Mouse (Mus musculus) embryo, embryonic 10.5 days (tissue): Measurements from ENCODE around the gene Rpl3.
A peak's percentile ranks its signal among the peaks of the same experiment; 100 is the strongest.

Experiments used
- DNase-seq: peaks from one replicate; pipeline ENCODE4 v3.0.0-alpha.2; 2015; ENCODE audit warnings: low spot score

Rpl3 gene

DNA sequence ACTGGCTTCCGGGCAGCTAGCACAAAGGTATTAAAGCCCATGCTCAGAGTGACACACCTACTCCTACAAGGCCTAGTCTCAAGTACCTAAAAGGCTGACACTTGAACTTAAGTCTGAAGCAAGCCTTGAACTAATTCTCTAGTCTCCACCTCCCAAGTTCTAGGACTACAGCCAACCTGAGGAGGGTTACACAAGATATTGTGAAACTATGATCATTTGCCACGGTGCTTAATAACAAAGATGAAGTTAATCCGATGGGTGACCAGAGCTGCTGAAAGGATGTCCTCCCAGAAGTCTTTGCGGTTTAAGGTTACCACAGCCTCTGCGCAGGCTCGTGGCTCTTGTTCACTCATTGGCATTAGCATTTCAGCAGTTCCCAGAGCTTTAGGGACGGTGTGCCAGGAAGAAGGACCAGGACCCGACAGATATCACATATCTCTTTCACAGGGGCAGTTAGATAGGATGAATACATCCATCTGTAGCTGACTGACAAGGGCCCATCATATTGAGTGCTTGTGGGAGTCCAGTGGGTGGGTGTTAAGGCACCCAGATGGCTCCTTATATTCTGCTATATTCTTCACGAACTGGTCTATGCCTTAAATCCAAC lies 4.2 kb downstream of the Rpl3 start:
- no peak for DNase-seq

GRCm38 (mm10) chr15:80083740-80084139 lies 7.9 kb downstream of the Rpl3 start:
- DNase-seq, result no peak

DNA sequence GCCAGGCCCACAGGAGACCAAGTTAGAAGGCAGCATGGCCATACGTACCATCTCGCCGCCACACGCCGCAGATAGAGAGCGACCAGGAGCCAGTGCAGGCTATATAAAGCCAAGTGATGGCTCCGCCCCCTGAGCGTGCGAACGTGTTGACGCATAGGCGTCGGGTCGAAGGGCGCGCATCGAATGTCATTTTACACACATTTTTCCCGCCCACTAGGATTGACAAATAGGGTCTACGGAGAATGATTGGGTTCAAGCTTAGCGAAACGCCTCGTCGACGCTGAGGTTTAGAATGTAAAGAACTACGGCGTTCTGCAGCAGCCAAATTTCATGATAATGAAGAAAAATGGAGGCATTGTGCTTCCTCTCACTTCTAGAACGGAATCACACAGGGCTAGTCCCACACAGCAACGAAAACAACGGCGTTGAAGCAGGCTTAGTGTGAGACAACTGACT lies 8.4 kb downstream of the Rpl3 start:
- DNase-seq, result peak; percentile 100

- DNase-seq, result peak; percentile 56
Measured at GRCm38 (mm10) chr15:80082661-80083275, 8.9 kb downstream of the Rpl3 start.

- no peak for DNase-seq
Measured at GRCm38 (mm10) chr15:80081801-80082546, 9.7 kb downstream of the Rpl3 start.

DNA sequence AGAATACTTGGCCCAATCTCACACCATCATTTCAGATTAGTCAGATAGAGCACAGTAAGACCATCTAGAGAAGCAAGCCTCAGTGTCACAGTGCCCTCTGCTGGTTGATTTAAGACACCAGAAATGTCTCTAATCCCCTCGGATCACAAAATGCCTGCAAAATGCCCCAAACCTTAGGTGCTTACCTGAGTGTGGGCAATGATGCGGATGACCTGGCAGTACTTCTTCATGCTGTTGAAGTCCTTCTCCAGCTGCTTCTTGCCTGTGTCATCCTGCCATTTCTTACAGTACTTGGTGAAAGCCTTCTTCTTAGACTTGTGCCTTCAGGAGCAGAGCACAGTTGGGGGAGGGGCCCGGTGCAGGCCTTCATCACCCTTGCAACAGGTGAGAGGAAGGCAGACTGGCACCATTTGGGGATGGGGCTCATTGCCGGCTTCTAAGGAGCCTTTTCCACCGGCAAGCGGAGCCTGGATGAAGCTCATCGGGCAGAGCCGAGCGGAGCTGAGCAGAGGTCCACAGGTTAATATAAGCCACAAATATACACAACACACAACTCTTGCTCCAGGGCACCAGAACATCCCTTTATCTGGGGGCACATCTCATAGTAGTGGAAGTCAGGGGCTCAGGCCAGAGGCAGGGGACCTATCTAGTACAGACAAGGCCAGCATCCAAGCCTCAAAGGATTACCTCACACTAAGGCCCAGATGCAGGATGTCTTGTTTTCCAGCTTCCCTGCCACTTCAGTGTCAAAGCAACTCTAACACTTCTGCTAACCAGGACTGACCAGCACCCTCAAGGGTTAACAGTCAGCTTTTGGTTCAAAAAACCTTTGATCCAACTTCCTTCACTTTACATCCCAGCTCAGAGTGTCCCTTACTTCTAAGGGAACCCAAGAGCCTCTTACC lies 10.7 kb downstream of the Rpl3 start:
- DNase-seq, result peak; percentile 78

GRCm38 (mm10) chr15:80079954-80080353 lies 11.7 kb downstream of the Rpl3 start:
- no peak for DNase-seq

GRCm38 (mm10) chr15:80079129-80079668 lies 12.5 kb downstream of the Rpl3 start:
- DNase-seq, result no peak

DNA sequence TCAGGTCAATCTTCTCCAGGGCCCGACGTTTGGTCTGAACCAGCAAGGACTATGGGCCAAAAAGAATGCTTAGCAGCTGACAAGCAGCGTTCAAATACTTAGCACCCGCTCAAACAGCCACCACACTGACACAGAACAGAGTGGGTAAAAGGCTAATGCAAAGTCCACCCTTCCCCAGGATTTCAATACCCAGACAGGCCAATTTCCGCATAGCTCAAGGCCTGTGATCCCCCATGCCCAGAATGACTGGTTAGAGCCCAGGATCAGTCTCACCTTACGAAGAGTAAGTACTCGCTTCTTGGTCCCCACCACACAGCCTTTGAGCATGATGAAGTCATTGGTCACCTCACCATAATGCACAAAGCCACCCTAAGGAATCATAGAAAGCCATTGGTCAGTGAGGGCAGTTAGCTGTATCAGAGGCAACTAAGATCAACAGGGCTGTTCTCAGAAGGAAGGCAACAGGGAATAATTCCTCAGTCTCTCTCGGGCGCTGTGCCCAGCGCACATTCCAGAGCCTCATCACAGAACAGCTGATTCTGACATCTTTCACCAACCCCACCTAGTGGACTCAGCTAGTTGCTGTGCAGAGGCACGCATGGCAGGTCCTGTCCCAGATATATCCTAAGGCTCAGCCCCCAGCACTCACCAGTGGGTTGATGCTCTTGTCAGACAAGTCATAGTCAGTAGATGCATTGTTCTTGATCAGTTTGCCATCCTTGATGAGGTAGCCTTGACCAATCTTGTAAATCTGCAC lies 13.4 kb downstream of the Rpl3 start:
- DNase-seq, result no peak

DNA sequence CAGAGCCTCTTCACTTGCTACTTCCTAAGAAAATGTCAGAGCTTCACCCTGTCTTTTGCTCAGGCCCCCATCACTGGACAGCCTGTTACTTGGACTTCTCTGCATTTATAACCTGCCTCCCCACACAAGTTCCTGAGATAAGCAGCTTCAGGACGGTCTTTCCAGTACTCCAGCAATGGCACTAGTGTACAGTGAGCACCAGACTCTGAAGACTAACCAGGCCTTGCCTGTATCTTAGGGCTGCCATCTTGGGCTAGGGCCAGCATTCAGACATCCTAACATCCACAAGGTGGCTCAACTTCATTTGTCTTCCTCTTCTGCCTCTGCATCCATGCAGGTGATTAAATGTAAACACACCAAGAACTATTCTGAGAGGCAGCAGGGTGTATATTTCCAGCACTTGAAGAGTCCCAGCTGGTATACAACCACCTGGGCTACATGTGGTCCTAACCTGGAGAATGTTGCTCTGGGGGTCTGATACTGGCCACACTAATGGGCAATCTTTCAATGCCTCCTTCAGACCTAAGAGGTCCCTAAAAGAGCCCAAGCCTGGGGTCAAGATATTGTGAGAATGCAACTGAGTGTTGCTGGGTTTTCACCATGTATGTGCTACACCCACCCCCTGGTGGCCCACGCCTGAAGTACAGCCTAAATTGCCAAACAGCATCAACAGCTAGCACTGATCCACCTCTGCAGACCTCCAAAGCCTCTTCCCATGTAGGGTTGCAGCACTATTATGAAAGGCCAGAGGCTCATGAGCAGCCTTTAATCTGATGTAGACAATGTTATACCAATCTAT lies 15.1 kb downstream of the Rpl3 start:
- DNase-seq, result peak; percentile 89

DNA sequence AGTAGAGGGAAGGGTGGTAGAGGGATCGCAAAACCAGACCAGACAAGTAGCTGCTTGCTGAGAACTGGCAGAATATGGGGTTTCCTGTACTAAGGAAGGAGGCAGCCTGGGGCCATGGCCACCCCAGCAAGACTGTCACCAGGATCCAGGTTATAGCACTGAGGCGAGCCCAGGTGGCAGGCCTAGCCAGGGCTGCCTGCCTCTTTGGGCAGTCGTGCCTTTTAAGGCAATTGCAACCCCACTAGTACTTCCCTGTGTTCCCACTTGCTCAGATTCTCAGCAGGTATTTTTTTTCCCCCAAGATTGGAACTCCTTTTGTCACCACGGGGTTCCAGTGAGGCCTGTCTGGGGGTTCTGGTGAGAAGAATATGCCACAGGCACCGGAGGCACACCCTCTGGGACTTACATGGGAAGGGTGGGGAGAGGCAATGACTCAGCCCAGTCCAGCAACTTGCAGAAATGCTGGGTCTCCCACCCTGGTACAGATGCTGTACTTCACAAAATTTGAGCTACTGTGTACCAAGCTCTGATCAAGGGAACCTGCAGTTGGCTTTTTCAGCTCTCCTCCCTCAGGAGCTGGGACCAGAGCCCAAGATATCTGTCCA lies 15.8 kb downstream of the Rpl3 start:
- DNase-seq, result no peak

DNA sequence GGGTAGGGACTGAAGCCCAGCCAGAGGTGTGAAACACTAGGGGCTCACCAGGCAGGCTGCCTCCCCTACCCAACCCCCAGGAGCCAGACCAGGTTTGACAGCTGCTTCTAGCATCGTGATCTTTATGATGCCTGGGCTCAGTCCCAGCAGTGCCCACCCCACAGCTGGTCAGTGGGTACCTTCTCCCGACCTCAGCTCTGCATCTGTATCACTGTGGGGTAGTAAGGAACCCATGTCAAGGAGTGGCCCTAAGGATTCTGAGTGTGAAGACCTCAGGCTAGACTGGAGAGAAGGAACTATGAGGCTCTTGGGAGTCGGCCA lies 16.3 kb downstream of the Rpl3 start:
- DNase-seq, result no peak

DNA sequence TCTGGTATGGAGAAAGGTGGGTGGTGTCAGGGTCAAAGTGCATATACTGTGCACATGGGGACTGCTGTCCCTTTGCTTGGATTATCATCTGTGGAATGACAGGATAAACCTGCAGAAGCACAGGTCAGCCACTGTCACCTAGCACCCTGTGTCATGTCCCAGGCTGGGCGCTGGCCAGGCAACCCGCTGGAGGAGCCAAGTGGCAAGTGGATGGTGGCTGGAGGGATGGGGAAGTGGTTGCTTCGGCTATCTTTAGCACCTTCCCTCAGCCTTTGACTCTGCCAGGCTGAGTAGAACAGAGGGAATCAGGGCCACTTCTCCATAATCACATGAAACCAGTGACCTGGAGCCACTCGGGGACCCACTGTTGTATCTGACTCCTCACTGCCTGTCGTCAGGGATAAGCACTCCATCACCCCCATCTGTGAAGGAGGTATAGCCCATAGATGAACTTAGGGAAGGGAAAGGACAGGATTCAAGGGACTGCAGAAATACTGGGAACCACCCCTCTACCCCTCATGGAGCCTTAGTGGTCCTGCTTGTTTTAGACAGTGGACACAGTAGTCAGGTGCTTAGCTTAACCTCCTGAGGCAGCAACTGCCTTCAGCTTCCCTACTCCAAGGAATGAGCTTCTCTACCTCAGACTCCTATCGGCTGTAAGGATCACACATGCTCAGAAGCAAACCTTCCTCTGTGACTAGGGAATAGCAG lies 16.9 kb downstream of the Rpl3 start:
- no peak for DNase-seq

DNA sequence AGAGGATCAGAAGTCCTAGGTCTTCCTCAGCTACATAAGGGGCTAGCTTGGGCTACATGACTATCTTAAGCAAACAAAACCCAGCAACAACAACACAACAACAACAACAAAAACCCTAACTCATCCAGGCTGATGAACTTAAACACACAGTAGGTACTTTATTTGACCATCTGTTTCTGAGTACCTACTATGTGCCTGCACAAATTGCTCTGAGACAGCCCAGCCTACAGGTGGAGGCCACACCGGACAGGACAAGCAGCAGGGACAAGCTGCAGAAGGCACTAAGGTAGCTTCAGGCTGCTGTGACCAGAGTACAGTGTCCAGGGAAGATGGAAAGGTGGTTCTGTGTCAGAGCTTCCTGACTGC lies 18.4 kb downstream of the Rpl3 start:
- no peak for DNase-seq

DNA sequence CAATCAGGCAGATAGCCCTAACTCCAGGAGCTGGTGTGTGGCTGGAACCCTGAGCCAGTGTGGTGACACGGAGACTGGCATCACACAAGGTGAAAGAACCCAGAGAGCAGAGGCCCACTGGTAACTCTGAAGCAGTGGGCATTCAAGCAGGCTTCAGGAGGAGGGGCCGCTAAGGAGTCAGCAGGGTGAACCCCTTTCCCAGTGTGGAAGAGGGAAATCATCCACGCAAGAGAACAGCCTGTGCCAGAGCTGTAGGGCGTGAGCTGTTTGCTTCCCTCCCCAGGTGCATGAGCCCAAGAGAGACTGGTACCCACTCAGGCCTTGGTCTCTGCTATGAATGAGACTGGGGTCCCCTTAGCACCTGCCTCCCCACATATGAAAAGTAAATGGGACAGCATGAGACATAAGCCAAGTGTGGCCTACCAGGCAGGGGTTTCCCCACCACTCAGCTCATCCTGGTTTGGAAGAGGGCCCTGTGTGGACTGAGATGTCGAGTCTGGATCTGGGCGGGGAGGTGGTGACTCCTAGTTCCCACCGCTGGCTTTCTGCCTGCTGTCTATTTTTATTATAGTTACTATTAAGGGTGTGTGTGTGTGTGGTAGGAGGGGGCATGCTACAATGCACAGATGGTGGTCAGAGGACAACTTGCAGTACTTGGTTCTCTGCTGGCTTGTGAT lies 19.0 kb downstream of the Rpl3 start:
- DNase-seq, result no peak

- no peak for DNase-seq
Measured at GRCm38 (mm10) chr15:80071951-80072437, 19.7 kb downstream of the Rpl3 start.

DNA sequence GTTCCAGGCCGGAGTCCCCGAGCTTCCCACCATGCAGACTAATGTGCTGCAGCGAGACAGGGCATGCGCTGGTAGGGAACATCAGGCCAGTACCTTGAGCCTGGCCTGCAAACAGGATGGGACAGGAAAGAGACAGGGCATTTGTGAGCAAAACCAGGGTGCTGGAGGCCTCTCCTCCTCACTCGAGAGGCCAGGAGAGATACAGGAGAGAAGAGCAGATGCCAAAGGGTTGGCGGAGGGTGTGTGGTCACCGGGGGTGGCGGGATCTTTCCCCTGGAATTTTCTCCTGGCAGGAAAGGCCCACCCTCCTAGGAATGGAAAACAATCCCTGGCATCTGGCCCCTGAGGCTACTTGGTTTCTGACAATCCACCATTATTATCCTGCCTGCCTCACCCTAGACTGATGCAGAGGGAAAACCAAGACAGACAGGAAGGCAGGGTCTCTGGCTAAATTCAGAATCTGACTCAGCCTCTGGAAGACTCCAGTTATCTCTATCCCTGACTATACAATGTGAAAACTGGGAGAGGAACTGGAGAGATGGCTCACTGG lies 21.5 kb downstream of the Rpl3 start:
- DNase-seq, result no peak

DNA sequence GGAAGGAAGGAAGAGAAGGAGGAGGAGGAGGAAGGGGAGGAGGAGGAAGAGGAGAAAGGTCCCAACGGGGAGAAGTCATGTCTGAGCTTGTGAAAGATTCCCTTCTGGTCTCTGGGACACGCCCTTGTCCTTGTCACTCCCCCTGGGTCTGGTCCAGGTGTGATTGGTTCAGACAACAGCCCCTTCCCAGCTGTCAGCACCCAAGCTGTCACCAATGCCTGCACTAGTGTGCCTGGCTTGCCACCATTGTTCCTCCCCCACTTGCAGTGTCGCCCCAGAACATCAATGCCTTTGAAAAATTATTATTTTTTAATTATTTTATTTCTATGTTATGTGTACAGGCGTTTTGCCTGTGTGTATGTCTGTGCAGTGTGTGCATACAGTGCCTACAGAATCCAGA lies 22.5 kb downstream of the Rpl3 start:
- no peak for DNase-seq

DNA sequence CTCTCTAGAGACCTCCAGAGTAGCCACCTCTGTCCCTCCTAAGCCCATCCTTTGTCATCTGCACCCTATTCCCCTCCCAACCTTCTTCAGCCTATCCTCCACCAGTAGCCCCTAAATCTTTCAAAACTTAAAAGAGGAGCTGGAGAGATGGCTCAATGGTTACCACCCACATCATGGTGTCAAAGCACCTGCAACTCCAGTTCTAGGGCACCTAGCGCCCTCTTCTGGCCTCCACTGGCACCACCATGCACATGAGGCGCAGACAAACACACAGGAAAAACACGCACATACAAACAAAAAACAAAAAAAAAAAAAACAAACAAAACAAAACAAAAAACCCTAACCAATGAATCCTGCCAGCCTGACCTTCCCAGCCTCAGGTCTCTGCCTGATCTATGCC lies 25.1 kb downstream of the Rpl3 start:
- no peak for DNase-seq
